Mouse (Mus musculus): ENCODE results near the gene Zfp941. TPM values are rescaled to one million over a fixed set of nuclear protein-coding genes. Genes with fewer than 3 reads are reported as not detected.
A peak's percentile ranks its signal among the peaks of the same experiment; 100 is the strongest.

The Zfp941 gene
- polyA plus RNA-seq, 1 experiment, result not detected

- DNase-seq (ENCODE audit: low read depth in 1 of 2, low spot score in 2 of 2), result peak; percentile 47 to 84
- Histone ChIP-seq H3K4me3 (ENCODE audit: extremely low read depth, insufficient read depth, insufficient read length) (peak within 1 kb of the TSS; percentile 86), H3K27ac (ENCODE audit: insufficient read depth, low read length) (peak within 1 kb of the TSS; percentile 73), H3K27me3 (ENCODE audit: control insufficient read depth, insufficient read depth, low read length) (no peaks in the 10 kb centered on the region), H3K36me3 (ENCODE audit: control insufficient read depth, insufficient read depth, low read length) (peaks cover 26% of the 10 kb centered on the region), H3K4me1 (ENCODE audit: control insufficient read depth, insufficient read depth, insufficient read length) (peaks cover 10% of the 10 kb centered on the region)
- under 1% methylated on average over 50 of the region's 50 CpGs for WGBS
- TF ChIP-seq POLR2A (IDR thresholded peaks at IDR 0.05; ENCODE audit: low read depth, low read length) (peak; percentile 37), CTCF (IDR thresholded peaks at IDR 0.05; ENCODE audit: extremely low read depth, insufficient read depth, insufficient read length, insufficient replicate concordance) (no peak)
These were observed 35.0 kb upstream of the Zfp941 start, which contains the start of gene Ric8a for GRCm38 (mm10) chr7:140856785-140857549. Gene Ric8a, plus strand, starts transcription at chr7:140856957.

GRCm38 (mm10) chr7:140855860-140856784, 34.1 kb upstream of the Zfp941 start, which contains the start of gene Gm45785:
Gene Gm45785, minus strand, starts transcription at chr7:140856331.
- under 1% methylated on average over 51 of the region's 51 CpGs for WGBS
- peak within 1 kb of the TSS; percentile 86 for H3K4me3 ChIP-seq (ENCODE audit: extremely low read depth, insufficient read depth, insufficient read length)
- peak; percentile 47 to 74 for DNase-seq (ENCODE audit: low read depth in 1 of 2, low spot score in 2 of 2)
- H3K27me3 ChIP-seq (ENCODE audit: control insufficient read depth, insufficient read depth, low read length), result no peaks in the 10 kb centered on the region
- peaks cover 22% of the 10 kb centered on the region for H3K36me3 ChIP-seq (ENCODE audit: control insufficient read depth, insufficient read depth, low read length)
- H3K27ac ChIP-seq (ENCODE audit: insufficient read depth, low read length), result peak within 1 kb of the TSS; percentile 73
- H3K4me1 ChIP-seq (ENCODE audit: control insufficient read depth, insufficient read depth, insufficient read length), result peaks cover 10% of the 10 kb centered on the region
- peak; percentile 57 for TF ChIP-seq POLR2A (IDR thresholded peaks at IDR 0.05; ENCODE audit: low read depth, low read length)
- TF ChIP-seq CTCF (IDR thresholded peaks at IDR 0.05; ENCODE audit: extremely low read depth, insufficient read depth, insufficient read length, insufficient replicate concordance), result no peak

GRCm38 (mm10) chr7:140855181-140855580, 33.2 kb upstream of the Zfp941 start:
- no peak overlapping the region for H3K27ac ChIP-seq (ENCODE audit: insufficient read depth, low read length)
- no peak for TF ChIP-seq POLR2A (IDR thresholded peaks at IDR 0.05; ENCODE audit: low read depth, low read length)
- 71% methylated on average over 9 of the region's 9 CpGs for WGBS

GRCm38 (mm10) chr7:140854483-140854882, 32.5 kb upstream of the Zfp941 start:
- no peak overlapping the region for H3K27ac ChIP-seq (ENCODE audit: insufficient read depth, low read length)
- DNase-seq (ENCODE audit: low read depth in 1 of 2, low spot score in 2 of 2), result no peak
- WGBS, result 91% methylated on average over 18 of the region's 18 CpGs
- H3K4me3 ChIP-seq (ENCODE audit: extremely low read depth, insufficient read depth, insufficient read length), result no peak overlapping the region
- peaks cover 10% of the 10 kb centered on the region for H3K4me1 ChIP-seq (ENCODE audit: control insufficient read depth, insufficient read depth, insufficient read length)
- H3K27me3 ChIP-seq (ENCODE audit: control insufficient read depth, insufficient read depth, low read length), result no peaks in the 10 kb centered on the region
- H3K36me3 ChIP-seq (ENCODE audit: control insufficient read depth, insufficient read depth, low read length), result peaks cover 16% of the 10 kb centered on the region
- TF ChIP-seq CTCF (IDR thresholded peaks at IDR 0.05; ENCODE audit: extremely low read depth, insufficient read depth, insufficient read length, insufficient replicate concordance) (no peak), POLR2A (IDR thresholded peaks at IDR 0.05; ENCODE audit: low read depth, low read length) (no peak)

More at GRCm38 (mm10) chr7:140855181-140855580, 33.2 kb upstream of the Zfp941 start:
- no peak for DNase-seq (ENCODE audit: low read depth in 1 of 2, low spot score in 2 of 2)
- Histone ChIP-seq H3K4me1 (ENCODE audit: control insufficient read depth, insufficient read depth, insufficient read length) (peaks cover 10% of the 10 kb centered on the region), H3K27me3 (ENCODE audit: control insufficient read depth, insufficient read depth, low read length) (no peaks in the 10 kb centered on the region), H3K36me3 (ENCODE audit: control insufficient read depth, insufficient read depth, low read length) (peaks cover 16% of the 10 kb centered on the region), H3K4me3 (ENCODE audit: extremely low read depth, insufficient read depth, insufficient read length) (peak overlapping the region; percentile 86; the same call in 1 of the 2 replicates)

GRCm38 (mm10) chr7:140853386-140853785, 31.4 kb upstream of the Zfp941 start:
- no peak overlapping the region for H3K27ac ChIP-seq (ENCODE audit: insufficient read depth, low read length)
- TF ChIP-seq POLR2A (IDR thresholded peaks at IDR 0.05; ENCODE audit: low read depth, low read length), result no peak
- no peak for TF ChIP-seq CTCF (IDR thresholded peaks at IDR 0.05; ENCODE audit: extremely low read depth, insufficient read depth, insufficient read length, insufficient replicate concordance)
- no peak overlapping the region for H3K4me3 ChIP-seq (ENCODE audit: extremely low read depth, insufficient read depth, insufficient read length)
- H3K4me1 ChIP-seq (ENCODE audit: control insufficient read depth, insufficient read depth, insufficient read length), result peaks cover 6% of the 10 kb centered on the region
- H3K27me3 ChIP-seq (ENCODE audit: control insufficient read depth, insufficient read depth, low read length), result no peaks in the 10 kb centered on the region
- DNase-seq (ENCODE audit: low read depth in 1 of 2, low spot score in 2 of 2), result no peak
- H3K36me3 ChIP-seq (ENCODE audit: control insufficient read depth, insufficient read depth, low read length), result peaks cover 10% of the 10 kb centered on the region
- 82% methylated on average over 9 of the region's 9 CpGs for WGBS

- TF ChIP-seq POLR2A (IDR thresholded peaks at IDR 0.05; ENCODE audit: low read depth, low read length) (no peak), CTCF (IDR thresholded peaks at IDR 0.05; ENCODE audit: extremely low read depth, insufficient read depth, insufficient read length, insufficient replicate concordance) (no peak)
- WGBS, result 97% methylated on average over 4 of the region's 4 CpGs
- H3K27me3 ChIP-seq (ENCODE audit: control insufficient read depth, insufficient read depth, low read length), result no peaks in the 10 kb centered on the region
- peaks cover 10% of the 10 kb centered on the region for H3K36me3 ChIP-seq (ENCODE audit: control insufficient read depth, insufficient read depth, low read length)
- no peak overlapping the region for H3K27ac ChIP-seq (ENCODE audit: insufficient read depth, low read length)
- no peak for DNase-seq (ENCODE audit: low read depth in 1 of 2, low spot score in 2 of 2)
- no peak overlapping the region for H3K4me3 ChIP-seq (ENCODE audit: extremely low read depth, insufficient read depth, insufficient read length)
- H3K4me1 ChIP-seq (ENCODE audit: control insufficient read depth, insufficient read depth, insufficient read length), result no peaks in the 10 kb centered on the region
These were observed 29.9 kb upstream of the Zfp941 start for GRCm38 (mm10) chr7:140851916-140852315.

Measured in spleen, adult 2 months (tissue).